Mouse (Mus musculus): ENCODE results near the gene Fancm.
A peak's percentile ranks its signal among the peaks of the same experiment; 100 is the strongest.
"Not testable (repeated sequence)": the region's sequence is repeated elsewhere in the genome, so short reads cannot be mapped to it uniquely, and the experiment has no call there.

Gene Fancm

DNA sequence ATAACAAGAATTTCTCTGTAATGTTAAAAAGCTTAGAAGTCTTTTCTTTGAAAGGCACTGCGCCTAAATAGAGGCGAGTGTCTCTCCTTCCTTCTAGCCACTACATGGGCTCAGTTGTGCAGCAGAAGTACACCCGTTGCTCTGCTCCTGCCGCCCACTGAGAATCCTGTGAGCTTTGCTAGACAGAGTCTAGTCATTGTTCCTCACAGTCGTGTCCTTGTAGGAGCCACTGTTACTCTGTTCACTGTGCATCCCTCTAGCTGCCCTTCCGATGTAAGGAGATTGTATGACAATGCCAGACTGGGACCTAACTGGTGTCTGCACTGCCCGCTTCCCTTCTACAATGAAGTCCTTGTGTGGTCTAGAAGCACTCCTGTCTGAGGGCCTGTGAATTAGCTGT, 43.6 kb downstream of the Fancm start:
- DNase-seq (ENCODE audit: low spot score in 2 of 2): peak in 1 of 2 experiments; percentile 6

DNA sequence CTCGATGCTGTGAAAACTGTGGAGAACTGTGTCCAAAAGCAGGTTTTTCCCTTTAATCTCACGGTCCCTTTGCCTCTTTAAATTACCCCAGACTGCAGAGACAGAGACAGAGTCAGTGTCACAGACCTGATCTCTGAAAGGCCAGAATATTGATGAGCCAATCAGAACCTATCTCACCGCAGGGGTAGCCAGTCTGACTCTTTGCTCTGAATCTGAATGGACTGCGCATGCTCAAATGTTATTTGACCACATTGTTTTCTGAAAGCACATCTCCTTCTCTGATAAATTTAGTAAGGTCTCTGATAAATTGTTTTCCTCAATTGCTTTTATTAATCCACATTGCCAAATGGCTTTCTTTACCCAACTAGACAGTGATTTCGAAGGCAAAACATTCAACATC, 44.0 kb downstream of the Fancm start:
- no peak for DNase-seq (ENCODE audit: low spot score in 2 of 2)

DNA sequence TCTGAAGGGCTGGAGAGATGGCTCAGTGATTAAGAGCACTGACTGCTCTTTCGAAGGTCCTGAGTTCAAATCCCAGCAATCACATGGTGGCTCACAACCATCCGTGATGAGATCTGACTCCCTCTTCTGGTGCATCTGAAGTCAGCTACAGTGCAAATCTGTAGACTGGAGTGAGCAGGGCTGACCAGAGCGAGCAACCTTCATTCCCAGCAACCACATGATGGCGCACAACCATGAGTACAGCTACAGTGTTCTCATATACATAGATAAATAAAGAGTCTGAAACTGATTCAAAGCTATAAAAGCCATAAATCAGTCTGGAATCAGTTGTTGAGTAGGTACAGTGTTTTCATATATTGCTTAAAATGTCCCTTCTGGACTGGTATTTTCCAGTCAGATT, 60.7 kb downstream of the Fancm start:
- DNase-seq (ENCODE audit: low spot score in 2 of 2): not testable (repeated sequence)

DNA sequence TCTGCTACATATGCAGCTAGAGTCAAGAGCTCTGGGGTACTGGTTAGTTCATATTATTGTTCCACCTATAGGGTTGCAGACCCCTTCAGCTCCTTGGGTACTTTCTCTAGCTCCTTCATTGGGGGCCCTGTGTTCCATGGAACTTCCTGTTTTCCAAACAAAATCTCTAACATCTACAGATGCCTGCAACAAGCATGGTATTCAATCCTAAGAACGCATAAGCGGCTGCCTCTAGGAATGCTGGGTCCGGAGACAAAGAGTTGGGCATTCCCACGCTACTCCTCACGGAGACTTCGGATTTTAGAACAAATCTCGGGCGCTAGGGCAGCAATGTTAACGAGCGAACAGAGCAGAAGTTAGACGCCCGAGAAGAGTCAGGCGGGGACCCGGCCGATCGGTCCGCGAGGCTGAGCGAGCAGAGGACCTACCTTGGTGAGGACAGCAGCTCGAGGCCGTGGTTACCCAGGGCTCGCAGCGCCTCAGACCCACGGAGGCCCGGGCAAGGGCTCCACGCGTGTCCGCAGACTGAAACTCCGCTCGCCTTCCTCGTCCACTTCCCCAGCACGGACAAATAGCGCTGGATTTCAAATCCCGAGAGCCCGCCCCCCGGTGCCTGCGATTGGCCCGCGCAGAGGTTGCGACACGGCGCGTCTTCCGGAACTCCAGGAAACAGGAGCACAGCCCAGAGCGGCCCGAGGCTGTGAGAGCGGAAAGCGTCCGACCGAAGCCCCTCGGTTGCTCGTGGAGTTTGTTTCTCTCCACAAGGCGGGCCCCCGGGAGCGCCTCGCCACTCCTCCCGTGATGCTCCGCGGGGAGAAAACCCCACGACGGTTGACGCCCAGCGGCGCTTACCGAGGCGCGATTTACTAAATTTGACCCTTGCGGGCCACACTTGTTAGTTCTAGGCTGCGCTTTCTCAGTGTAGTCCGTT, 96.9 kb downstream of the Fancm start, which contains the start of gene Mis18bp1:
Gene Mis18bp1 (minus strand): TSS at position 584 of the 931 bp plus-strand sequence.
- DNase-seq (ENCODE audit: low spot score in 2 of 2): peak; percentile 92

DNA sequence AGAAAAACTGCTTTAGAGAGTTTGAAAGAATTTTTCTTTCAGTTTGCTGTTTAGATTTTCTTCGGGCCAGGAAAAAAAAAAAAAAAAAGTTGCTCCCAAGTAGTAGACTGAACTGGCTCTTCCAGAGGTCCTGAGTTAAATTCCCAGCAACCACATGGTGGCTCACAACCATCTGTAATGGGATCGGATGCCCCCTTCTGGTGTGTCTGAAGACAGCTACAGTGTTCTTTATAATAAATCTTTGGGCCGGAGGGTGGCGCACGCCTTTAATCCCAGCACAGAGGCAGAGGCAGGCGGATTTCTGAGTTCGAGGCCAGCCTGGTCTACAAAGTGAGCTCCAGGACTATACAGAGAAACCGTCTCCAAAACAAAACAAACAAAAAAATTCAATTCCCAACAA, 97.6 kb downstream of the Fancm start:
- peak; percentile 28 to 52 for DNase-seq (ENCODE audit: low spot score in 2 of 2)

DNA sequence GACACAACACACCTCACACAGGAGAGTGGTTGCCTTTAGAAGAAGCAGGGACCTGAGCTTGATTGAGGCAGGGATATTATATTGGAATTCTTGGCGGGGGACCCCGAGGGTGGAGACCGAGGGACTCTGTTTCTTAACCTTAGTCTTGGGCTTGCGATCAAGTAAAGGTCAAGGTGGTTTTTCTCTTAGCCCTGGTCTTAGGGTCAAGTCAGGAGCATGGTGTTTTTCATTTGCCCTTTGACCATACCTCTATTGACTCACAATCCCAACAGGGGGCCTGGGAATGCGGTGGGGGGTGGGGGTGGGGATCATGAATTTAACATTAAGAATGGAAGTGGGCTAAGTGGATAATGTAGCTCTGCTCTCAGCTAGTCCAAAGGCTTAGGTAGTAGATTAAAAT, 98.3 kb downstream of the Fancm start:
- no peak for DNase-seq (ENCODE audit: low spot score in 2 of 2)

Measured in frontal cortex, postnatal 10 days (tissue).